In genomic region chr12:86802005-86802671, GRCm38 (mm10) we compare ENCODE assay signal across 8 mouse cellular contexts.
DNase-seq lines count a peak whose midpoint lies in the region; ATAC-seq lines count a peak whose summit lies in the region.

No protein-coding gene starts in this region.

- no peaks in the 10 kb centered on the region for H3K36me3 ChIP-seq in intestine, embryonic 15.5 days
- H3K36me3 ChIP-seq in liver, embryonic 12.5 days: no peaks in the 10 kb centered on the region
- no peaks in the 10 kb centered on the region for H3K36me3 ChIP-seq in neural tube, embryonic 14.5 days (ENCODE audit: control insufficient read depth, insufficient read depth, low read length)

- peaks cover 66% of the 10 kb centered on the region for H3K4me1 ChIP-seq in intestine, embryonic 15.5 days (replicated peaks)
- H3K4me1 ChIP-seq in liver, embryonic 12.5 days: peaks cover 65% of the 10 kb centered on the region
- H3K4me1 ChIP-seq in neural tube, embryonic 14.5 days (ENCODE audit: control insufficient read depth, insufficient read depth, low read length): peaks cover 64% of the 10 kb centered on the region

- WGBS in intestine, embryonic 15.5 days: 5% methylated on average over 17 of the region's 17 CpGs
- 20% methylated on average over 17 of the region's 17 CpGs for whole genome bisulfite sequencing in liver, embryonic 12.5 days (ENCODE audit: insufficient replicate concordance)
- WGBS in neural tube, embryonic 14.5 days: 2% methylated on average over 17 of the region's 17 CpGs

- H3K4me3 ChIP-seq in intestine, embryonic 15.5 days (replicated peaks): no peak overlapping the region; the same call in 1 of the 2 replicates
- H3K4me3 ChIP-seq in liver, embryonic 12.5 days: 0 out of 2 replicates have a peak overlapping the region, but pooled peaks have one; percentile 27
- H3K4me3 ChIP-seq in neural tube, embryonic 14.5 days (ENCODE audit: low read depth, low read length): no peak overlapping the region

- H3K4me2 ChIP-seq in intestine, embryonic 15.5 days (replicated peaks): peak overlapping the region; percentile 45
- H3K4me2 ChIP-seq in liver, embryonic 12.5 days: peak overlapping the region; percentile 65
- H3K4me2 ChIP-seq in neural tube, embryonic 14.5 days (ENCODE audit: low read depth, low read length): peak overlapping the region; percentile 35

- H3K27me3 ChIP-seq in intestine, embryonic 15.5 days (replicated peaks): no peaks in the 10 kb centered on the region
- H3K27me3 ChIP-seq in liver, embryonic 12.5 days (replicated peaks): peaks cover 41% of the 10 kb centered on the region
- no peaks in the 10 kb centered on the region for H3K27me3 ChIP-seq in neural tube, embryonic 14.5 days (ENCODE audit: control insufficient read depth, insufficient read depth, low read length)

- H3K9ac ChIP-seq in intestine, embryonic 15.5 days: peak overlapping the region; percentile 21; the same call in 1 of the 2 replicates
- no peak overlapping the region for H3K9ac ChIP-seq in liver, embryonic 12.5 days
- peak overlapping the region; percentile 53 for H3K9ac ChIP-seq in neural tube, embryonic 14.5 days (replicated peaks; ENCODE audit: low read depth, low read length)

- H3K9me3 ChIP-seq in intestine, embryonic 15.5 days: no peaks in the 10 kb centered on the region
- H3K9me3 ChIP-seq in liver, embryonic 12.5 days (replicated peaks): no peaks in the 10 kb centered on the region
- H3K9me3 ChIP-seq in neural tube, embryonic 14.5 days (ENCODE audit: control insufficient read depth, low read length): no peaks in the 10 kb centered on the region

- peak overlapping the region; percentile 97 for H3K27ac ChIP-seq in intestine, embryonic 15.5 days
- H3K27ac ChIP-seq in liver, embryonic 12.5 days: peak overlapping the region; percentile 79
- H3K27ac ChIP-seq in neural tube, embryonic 14.5 days (ENCODE audit: low read depth, low read length): peak overlapping the region; percentile 97

- 0 out of 2 replicates have a peak, but pooled peaks have one; percentile 4 for ATAC-seq in granulocyte monocyte progenitor cell, adult 5-6 weeks (replicated peaks; ENCODE audit: poor library complexity, severe bottlenecking)
- peak; percentile 44 for ATAC-seq in intestine, embryonic 15.5 days
- no peak for ATAC-seq in liver, embryonic 12.5 days
- peak; percentile 16; the same call in 1 of the 2 replicates for ATAC-seq in neural tube, embryonic 14.5 days (ENCODE audit: low read depth)

- peak; percentile 40 for DNase-seq in urinary bladder, postnatal 25 days (ENCODE audit: low spot score)
- no peak for DNase-seq in urinary bladder, adult 18-20 months (ENCODE audit: low spot score in 2 of 2)
- DNase-seq in cerebellum, postnatal 25 days: peak; percentile 43 to 65
- DNase-seq in ovary, adult 18-20 months (ENCODE audit: low spot score): no peak

Comparison
In these comparisons a context has a peak if more than half of its experiments do, and no peak if none do; other contexts are left out.
1. DNase-seq: peak in urinary bladder, postnatal 25 days (single experiment) and cerebellum, postnatal 25 days (2 of 2); none in urinary bladder, adult 18-20 months (0 of 2) and ovary, adult 18-20 months (single experiment).
2. Peak in every context shown above with its lines, with median percentiles within 50 percentile points of each other: H3K27ac ChIP-seq and H3K4me2 ChIP-seq.